Mouse (Mus musculus): ENCODE results near the gene Ppy. TPM values are rescaled to one million over a fixed set of nuclear protein-coding genes. Genes with fewer than 3 reads are reported as not detected.
A peak's percentile ranks its signal among the peaks of the same experiment; 100 is the strongest.

Gene Ppy
- polyA plus RNA-seq, 1 experiment from 2014 or later = not detected

DNA sequence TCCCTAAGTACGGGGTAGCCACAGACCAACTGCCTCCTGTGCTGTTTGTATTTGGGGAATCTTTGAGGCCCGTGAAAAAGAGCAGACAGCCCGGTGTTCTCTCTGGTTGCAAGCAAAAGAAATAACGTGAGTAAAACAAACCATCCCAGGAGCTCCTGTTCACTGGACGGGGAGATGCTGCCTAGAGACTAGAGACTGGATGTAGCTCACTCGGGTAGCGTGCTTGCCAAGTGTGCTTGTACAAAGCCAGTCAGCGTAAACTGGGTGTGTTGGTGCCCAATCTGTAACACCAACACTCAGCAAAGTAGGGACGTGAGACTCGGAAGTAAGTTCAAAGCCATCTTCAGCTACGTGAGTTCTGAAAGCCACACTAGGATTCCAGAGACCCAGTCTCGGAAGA, 48.4 kb downstream of the Ppy start:
- Histone ChIP-seq H3K9me3 (replicated peaks) (no peaks in the 10 kb centered on the region), H3K27me3 (ENCODE audit: low read depth, poor library complexity, severe bottlenecking) (peaks cover 6% of the 10 kb centered on the region; the same call in 1 of the 2 replicates), H3K4me3 (no peak overlapping the region), H3K36me3 (no peaks in the 10 kb centered on the region), H3K4me1 (peaks cover 11% of the 10 kb centered on the region), H3K27ac (replicated peaks) (peak overlapping the region; percentile 57; the same call in 1 of the 2 replicates)
- no peak for DNase-seq (ENCODE audit: low spot score)
- 83% methylated on average over 12 of the region's 12 CpGs for WGBS

- H3K27me3 ChIP-seq (ENCODE audit: low read depth, poor library complexity, severe bottlenecking) = peaks cover 2% of the 10 kb centered on the region; the same call in 1 of the 2 replicates
- H3K27ac ChIP-seq (replicated peaks) = peak overlapping the region; percentile 57
- H3K9me3 ChIP-seq (replicated peaks) = no peaks in the 10 kb centered on the region
- no peak for DNase-seq (ENCODE audit: low spot score)
- WGBS = 40% methylated on average over 4 of the region's 4 CpGs
- H3K4me3 ChIP-seq = no peak overlapping the region
- peaks cover 11% of the 10 kb centered on the region for H3K4me1 ChIP-seq
- no peaks in the 10 kb centered on the region for H3K36me3 ChIP-seq
These were observed 49.2 kb downstream of the Ppy start for GRCm38 (mm10) chr11:102051954-102052353.

- Histone ChIP-seq H3K36me3 (no peaks in the 10 kb centered on the region), H3K27ac (replicated peaks) (peak overlapping the region; percentile 57), H3K4me1 (peaks cover 11% of the 10 kb centered on the region), H3K4me3 (no peak overlapping the region), H3K27me3 (ENCODE audit: low read depth, poor library complexity, severe bottlenecking) (no peaks in the 10 kb centered on the region; the same call in 1 of the 2 replicates), H3K9me3 (replicated peaks) (0 out of 2 replicates have a peak, but pooled peaks cover under 1% of the 10 kb centered on the region)
- 67% methylated on average over 4 of the region's 4 CpGs for WGBS
- DNase-seq (ENCODE audit: low spot score) = no peak
These were observed 49.6 kb downstream of the Ppy start for GRCm38 (mm10) chr11:102051541-102051940.

Other genes with a start within 250 kb of the Ppy start
- gene Meox1, start 206.9 kb downstream of the Ppy start, polyA plus RNA-seq (2016; fragmentation: Nextera tagmentation; extraction: Ambion mirVana) = 0.11 and 0.30 TPM in 2 replicates
- 0.25 and 0.26 TPM in 2 replicates for gene Sost, start 134.3 kb downstream of the Ppy start, polyA plus RNA-seq (2016; fragmentation: Nextera tagmentation; extraction: Ambion mirVana)
- not detected in 2 replicates for gene Cfap97d1, start 117.0 kb downstream of the Ppy start, polyA plus RNA-seq (2016; fragmentation: Nextera tagmentation; extraction: Ambion mirVana)
- gene Dusp3, start 114.3 kb downstream of the Ppy start, polyA plus RNA-seq (2016; fragmentation: Nextera tagmentation; extraction: Ambion mirVana) = 12.2 and 13.1 TPM in 2 replicates
- 13.3 and 16.9 TPM in 2 replicates for gene Mpp3, start 72.9 kb downstream of the Ppy start, polyA plus RNA-seq (2016; fragmentation: Nextera tagmentation; extraction: Ambion mirVana)
- gene Cd300lg, start 59.8 kb downstream of the Ppy start, polyA plus RNA-seq (2016; fragmentation: Nextera tagmentation; extraction: Ambion mirVana) = 0.20 and 0.25 TPM in 2 replicates
- 15.5 and 18.7 TPM in 2 replicates for gene Mpp2, start 12.8 kb downstream of the Ppy start, polyA plus RNA-seq (2016; fragmentation: Nextera tagmentation; extraction: Ambion mirVana)
- not detected in 2 replicates for gene Pyy, start 6.5 kb upstream of the Ppy start, polyA plus RNA-seq (2016; fragmentation: Nextera tagmentation; extraction: Ambion mirVana)
- gene Nags, start 44.2 kb upstream of the Ppy start, polyA plus RNA-seq (2016; fragmentation: Nextera tagmentation; extraction: Ambion mirVana) = 0.10 TPM in 1 of 2 replicates, not detected in the other
- 40.4 and 42.3 TPM in 2 replicates for gene Tmem101, start 55.1 kb upstream of the Ppy start, polyA plus RNA-seq (2016; fragmentation: Nextera tagmentation; extraction: Ambion mirVana)
- gene Lsm12, start 84.0 kb upstream of the Ppy start, polyA plus RNA-seq (2016; fragmentation: Nextera tagmentation; extraction: Ambion mirVana) = 141 and 144 TPM in 2 replicates
- gene G6pc3, start 88.3 kb upstream of the Ppy start, polyA plus RNA-seq (2016; fragmentation: Nextera tagmentation; extraction: Ambion mirVana) = 39.1 and 41.5 TPM in 2 replicates
- gene Hdac5, start 128.8 kb upstream of the Ppy start, polyA plus RNA-seq (2016; fragmentation: Nextera tagmentation; extraction: Ambion mirVana) = 57.3 and 68.9 TPM in 2 replicates
- gene BC030867, start 147.6 kb upstream of the Ppy start, polyA plus RNA-seq (2016; fragmentation: Nextera tagmentation; extraction: Ambion mirVana) = 25.8 and 27.3 TPM in 2 replicates
- 0.05 TPM in 1 of 2 replicates, not detected in the other for gene Asb16, start 167.4 kb upstream of the Ppy start, polyA plus RNA-seq (2016; fragmentation: Nextera tagmentation; extraction: Ambion mirVana)
- 51.3 and 60.5 TPM in 2 replicates for gene Tmub2, start 183.6 kb upstream of the Ppy start, polyA plus RNA-seq (2016; fragmentation: Nextera tagmentation; extraction: Ambion mirVana)
- gene Atxn7l3, start 195.3 kb upstream of the Ppy start, polyA plus RNA-seq (2016; fragmentation: Nextera tagmentation; extraction: Ambion mirVana) = 13.9 and 16.5 TPM in 2 replicates
- gene Ubtf, start 218.4 kb upstream of the Ppy start, polyA plus RNA-seq (2016; fragmentation: Nextera tagmentation; extraction: Ambion mirVana) = 89.6 and 90.3 TPM in 2 replicates

Data from midbrain, embryonic 10.5 days (tissue).